Mouse (Mus musculus): ENCODE data around the gene Ndst2. TPM values are rescaled to one million over a fixed set of nuclear protein-coding genes. Genes with fewer than 3 reads are reported as not detected.

Gene Ndst2
- total and polyA plus RNA-seq, 3 experiments: 37.1 to 54.0 (median 39.5) TPM

- Histone ChIP-seq H3K4me3 (ENCODE audit: control insufficient read depth in 1 of 2, insufficient read depth in 1 of 2, low read depth in 2 of 2, low read length in 2 of 2) (peak overlapping the region; percentile 78 to 90), H3K4me1 (ENCODE audit: control insufficient read depth in 1 of 2, insufficient read depth in 2 of 2, low read length in 2 of 2) (peaks cover 37 to 49% of the 10 kb centered on the region in 2 experiments), H3K9ac (ENCODE audit: control insufficient read depth, low read depth, low read length, poor library complexity, severe bottlenecking) (peak overlapping the region; percentile 96), H3K9me3 (replicated peaks; ENCODE audit: insufficient read depth, low read length) (no peaks in the 10 kb centered on the region), H3K27ac (ENCODE audit: control insufficient read depth, low read depth, low read length) (peak overlapping the region; percentile 99), H3K36me3 (ENCODE audit: control insufficient read depth in 1 of 2, insufficient read depth in 2 of 2, low read length in 2 of 2) (peaks cover 29 to 51% of the 10 kb centered on the region in 2 experiments), H3K79me2 (ENCODE audit: control insufficient read depth, insufficient read depth, low read length, poor library complexity) (peaks cover 33% of the 10 kb centered on the region), H3K27me3 (ENCODE audit: control insufficient read depth in 1 of 2, insufficient read depth in 2 of 2, low read length in 2 of 2) (no peaks in the 10 kb centered on the region)
- peak; percentile 89 for DNase-seq (ENCODE audit: low read depth, low spot score)
- TF ChIP-seq TAL1 (IDR thresholded peaks at IDR 0.05; ENCODE audit: low read length): peak; percentile 97
- TF ChIP-seq SIN3A (IDR thresholded peaks at IDR 0.05; ENCODE audit: low read length): peak; percentile 98
- peak; percentile 6; the same call in 1 of the 2 replicates for TF ChIP-seq MAZ (IDR thresholded peaks at IDR 0.05; ENCODE audit: low read depth, low read length)
- TF ChIP-seq KAT2A (conservative IDR thresholded peaks at IDR 0.05; ENCODE audit: low read depth, low read length): peak; percentile 50
- TF ChIP-seq NELFE (IDR thresholded peaks at IDR 0.05; ENCODE audit: low read depth, low read length): peak; percentile 48
- TF ChIP-seq MAX (IDR thresholded peaks at IDR 0.05; ENCODE audit: low read length): peak; percentile 20; the same call in 1 of the 2 replicates
- 0 out of 2 replicates have a peak, but pooled peaks have one; percentile 59 for TF ChIP-seq MYC (IDR thresholded peaks at IDR 0.05; ENCODE audit: low read depth, low read length)
- 0 out of 2 replicates have a peak, but pooled peaks have one; percentile 40 for TF ChIP-seq ELF1 (IDR thresholded peaks at IDR 0.05; ENCODE audit: low read depth, low read length)
- no peak for TF ChIP-seq RAD21 (IDR thresholded peaks at IDR 0.05; ENCODE audit: low read depth, low read length)
- no peak for TF ChIP-seq ZC3H11A (IDR thresholded peaks at IDR 0.05; ENCODE audit: low read depth, low read length)
- peak; percentile 97 for TF ChIP-seq CHD1 (IDR thresholded peaks at IDR 0.05; ENCODE audit: low read depth, low read length)
- TF ChIP-seq ZMIZ1 (IDR thresholded peaks at IDR 0.05; ENCODE audit: low read depth, low read length): peak; percentile 99
- peak; percentile 45; the same call in 1 of the 2 replicates for TF ChIP-seq GABPA (IDR thresholded peaks at IDR 0.05; ENCODE audit: low read depth, low read length)
- TF ChIP-seq RCOR1 (IDR thresholded peaks at IDR 0.05; ENCODE audit: low read depth, low read length): peak; percentile 75
- peak; percentile 96 to 99 for TF ChIP-seq EP300 (IDR thresholded peaks at IDR 0.05; ENCODE audit: low read depth in 1 of 2, low read length in 2 of 2)
- peak; percentile 85 for TF ChIP-seq TBP (IDR thresholded peaks at IDR 0.05; ENCODE audit: low read depth, low read length)
- TF ChIP-seq USF1 (IDR thresholded peaks at IDR 0.05; ENCODE audit: low read depth, low read length): 0 out of 2 replicates have a peak, but pooled peaks have one; percentile 25
- TF ChIP-seq CHD2 (IDR thresholded peaks at IDR 0.05; ENCODE audit: low read length): no peak
- TF ChIP-seq USF2 (IDR thresholded peaks at IDR 0.05; ENCODE audit: borderline replicate concordance in 1 of 2, insufficient read depth in 1 of 2, low read depth in 1 of 2, low read length in 2 of 2): no peak
- no peak for TF ChIP-seq E2F4 (IDR thresholded peaks at IDR 0.05; ENCODE audit: borderline replicate concordance, low read depth, low read length)
- TF ChIP-seq ZKSCAN1 (IDR thresholded peaks at IDR 0.05; ENCODE audit: low read depth, low read length): no peak
- peak in 1 of 2 experiments; percentile 40; a peak in 2 of 4 replicates for TF ChIP-seq POLR2A (IDR thresholded peaks at IDR 0.05; ENCODE audit: control insufficient read depth in 1 of 2, insufficient read depth in 1 of 2, low read depth in 1 of 2, low read length in 2 of 2, poor library complexity in 1 of 2)
- TF ChIP-seq GATA1 (IDR thresholded peaks at IDR 0.05; ENCODE audit: low read depth, low read length): peak; percentile 98
- TF ChIP-seq ETS1 (IDR thresholded peaks at IDR 0.05; ENCODE audit: low read depth, low read length): peak; percentile 94
- 0 out of 2 replicates have a peak, but pooled peaks have one; percentile 19 for TF ChIP-seq POLR2AphosphoS5 (IDR thresholded peaks at IDR 0.05; ENCODE audit: borderline replicate concordance, low read depth, low read length)
- no peak for TF ChIP-seq UBTF (IDR thresholded peaks at IDR 0.05; ENCODE audit: borderline replicate concordance, insufficient read depth, low read depth, low read length)
- TF ChIP-seq MAFK (IDR thresholded peaks at IDR 0.05; ENCODE audit: borderline replicate concordance, low read depth, low read length): peak; percentile 59; the same call in 1 of the 2 replicates
- TF ChIP-seq ZNF384 (IDR thresholded peaks at IDR 0.05; ENCODE audit: low read depth, low read length): no peak
- TF ChIP-seq POLR2AphosphoS2 (IDR thresholded peaks at IDR 0.05; ENCODE audit: low read length): peak; percentile 93
- TF ChIP-seq SMC3 (IDR thresholded peaks at IDR 0.05; ENCODE audit: low read depth, low read length): no peak
- no peak for TF ChIP-seq MEF2A (IDR thresholded peaks at IDR 0.05; ENCODE audit: extremely low read depth, insufficient replicate concordance, low read depth, low read length, poor library complexity, severe bottlenecking)
- TF ChIP-seq NRF1 (IDR thresholded peaks at IDR 0.05; ENCODE audit: insufficient read depth, low read depth, low read length, poor library complexity, severe bottlenecking): no peak
- TF ChIP-seq TCF12 (IDR thresholded peaks at IDR 0.05; ENCODE audit: low read depth, low read length): peak; percentile 98
- TF ChIP-seq BHLHE40 (IDR thresholded peaks at IDR 0.05; ENCODE audit: borderline replicate concordance, low read depth, low read length): peak; percentile 41; the same call in 1 of the 2 replicates
These were observed 1.1 kb downstream of the Ndst2 start for GRCm38 (mm10) chr14:20733041-20733951.
